In genomic region chr17:28009066-28009715, GRCm38 (mm10) we compare ENCODE assay signal across 11 mouse cellular contexts.
A peak's percentile ranks its signal among the peaks of the same experiment; 100 is the strongest.
DNase-seq lines count a peak whose midpoint lies in the region; ATAC-seq and TF ChIP-seq lines count a peak whose summit lies in the region.
"Had no signal": no experiment of that assay in that cellular context is flagged by ENCODE, and none has a peak within 500 bp of the region (broad histone marks: within the 10 kb centered on the region; RNA-seq: fewer than 3 reads in every experiment).

No protein-coding gene starts in this region.

- DNase-seq in heart, adult 2 months, result peak; percentile 38 to 53
- DNase-seq in heart, adult 9 months (ENCODE audit: low spot score in 2 of 2), result no peak
- no peak for DNase-seq in lung, postnatal 10 days
- DNase-seq in intestine, embryonic 14.5 days (ENCODE audit: low spot score), result no peak
- DNase-seq in ovary, postnatal 10 days (ENCODE audit: low spot score), result no peak
- no peak for DNase-seq in spleen, postnatal 14 days (ENCODE audit: low spot score in 2 of 2)
- DNase-seq: cerebellum, adult 8-10 months; right cerebral cortex, postnatal 4 days had no signal

- intact Hi-C loops in heart, adult 2 months (cut with DNase I), result loop anchor here (5.0 kb wide), 2 partner anchors 33 to 168 kb away; partner anchors contain the start of gene Zfp523

- H3K27me3 ChIP-seq in heart, adult 2 months (ENCODE audit: control insufficient read depth, insufficient read depth, low read length), result no peaks in the 10 kb centered on the region
- H3K27me3 ChIP-seq in lung, embryonic 16.5 days (ENCODE audit: control insufficient read depth, insufficient read depth, low read depth, low read length), result no peaks in the 10 kb centered on the region
- H3K27me3 ChIP-seq in intestine, embryonic 14.5 days (replicated peaks; ENCODE audit: control insufficient read depth, insufficient read depth, low read length), result no peaks in the 10 kb centered on the region
- no peaks in the 10 kb centered on the region for H3K27me3 ChIP-seq in neural tube, embryonic 13.5 days

- TF ChIP-seq CTCF in heart, adult 2 months (IDR thresholded peaks at IDR 0.05), result no peak

- H3K79me2 ChIP-seq in heart, adult 2 months (replicated peaks; ENCODE audit: control insufficient read depth, insufficient read depth, low read length), result peaks cover 9% of the 10 kb centered on the region; the same call in 1 of the 2 replicates

- peaks cover 51% of the 10 kb centered on the region for H3K4me1 ChIP-seq in heart, adult 2 months (ENCODE audit: control insufficient read depth, insufficient read depth, low read length)
- H3K4me1 ChIP-seq in lung, embryonic 16.5 days (replicated peaks; ENCODE audit: control insufficient read depth, insufficient read depth, low read length), result peaks cover 65% of the 10 kb centered on the region
- peaks cover 67% of the 10 kb centered on the region for H3K4me1 ChIP-seq in intestine, embryonic 14.5 days (replicated peaks; ENCODE audit: control insufficient read depth, insufficient read depth, low read length)
- H3K4me1 ChIP-seq in neural tube, embryonic 13.5 days (replicated peaks), result peaks cover 77% of the 10 kb centered on the region

- WGBS in heart, adult 2 months, result 23% methylated on average over 10 of the region's 10 CpGs
- 67% methylated on average over 10 of the region's 10 CpGs for WGBS in lung, embryonic 16.5 days
- 70% methylated on average over 10 of the region's 10 CpGs for WGBS in intestine, embryonic 14.5 days
- 69% methylated on average over 10 of the region's 10 CpGs for whole genome bisulfite sequencing in neural tube, embryonic 13.5 days

- no peaks in the 10 kb centered on the region for H3K9me3 ChIP-seq in lung, embryonic 16.5 days (ENCODE audit: control insufficient read depth, low read length)
- H3K9me3 ChIP-seq in intestine, embryonic 14.5 days (ENCODE audit: control insufficient read depth, low read length), result no peaks in the 10 kb centered on the region
- H3K9me3 ChIP-seq in neural tube, embryonic 13.5 days, result no peaks in the 10 kb centered on the region

- H3K4me3 ChIP-seq in heart, adult 2 months, result peak overlapping the region; percentile 58
- peak overlapping the region; percentile 31 for H3K4me3 ChIP-seq in lung, embryonic 16.5 days (ENCODE audit: low read length)
- H3K4me3 ChIP-seq in intestine, embryonic 14.5 days (ENCODE audit: low read depth, low read length), result peak overlapping the region; percentile 23
- peak overlapping the region; percentile 7; the same call in 1 of the 2 replicates for H3K4me3 ChIP-seq in neural tube, embryonic 13.5 days

- H3K36me3 ChIP-seq in heart, adult 2 months (ENCODE audit: control insufficient read depth, insufficient read depth, low read length), result peaks cover 14% of the 10 kb centered on the region
- H3K36me3 ChIP-seq in lung, embryonic 16.5 days (ENCODE audit: control insufficient read depth, insufficient read depth, low read length), result no peaks in the 10 kb centered on the region
- no peaks in the 10 kb centered on the region for H3K36me3 ChIP-seq in intestine, embryonic 14.5 days (ENCODE audit: control insufficient read depth, insufficient read depth, low read length)
- H3K36me3 ChIP-seq in neural tube, embryonic 13.5 days, result peaks cover 8% of the 10 kb centered on the region; the same call in 1 of the 2 replicates

- 0 out of 2 replicates have a peak, but pooled peaks have one; percentile 19 for TF ChIP-seq POLR2A in heart, adult 2 months (IDR thresholded peaks at IDR 0.05; ENCODE audit: insufficient read depth, low read depth, low read length)

- no peak for ATAC-seq in lung, embryonic 16.5 days (ENCODE audit: low read depth)
- no peak for ATAC-seq in intestine, embryonic 14.5 days (replicated peaks; ENCODE audit: low FRiP score, low TSS enrichment, low read depth)
- no peak for ATAC-seq in neural tube, embryonic 13.5 days (ENCODE audit: low read depth)
- ATAC-seq: forebrain, embryonic 16.5 days had no signal

- TF ChIP-seq EP300 in heart, adult 2 months (IDR thresholded peaks at IDR 0.05; ENCODE audit: insufficient read depth, low read depth, low read length), result 0 out of 2 replicates have a peak, but pooled peaks have one; percentile 18

- peak overlapping the region; percentile 89 for H3K9ac ChIP-seq in heart, adult 2 months (ENCODE audit: low read depth, low read length)
- H3K9ac ChIP-seq in lung, embryonic 16.5 days (ENCODE audit: low read length), result peak overlapping the region; percentile 67
- no peak overlapping the region; the same call in 1 of the 2 replicates for H3K9ac ChIP-seq in intestine, embryonic 14.5 days (ENCODE audit: low read length)
- peak overlapping the region; percentile 64; the same call in 1 of the 2 replicates for H3K9ac ChIP-seq in neural tube, embryonic 13.5 days

- H3K27ac ChIP-seq in heart, adult 2 months, result peak overlapping the region; percentile 98
- H3K27ac ChIP-seq in lung, embryonic 16.5 days (ENCODE audit: low read length), result peak overlapping the region; percentile 95
- H3K27ac ChIP-seq in intestine, embryonic 14.5 days (ENCODE audit: low read depth), result peak overlapping the region; percentile 94; the same call in 1 of the 2 replicates
- no peak overlapping the region for H3K27ac ChIP-seq in neural tube, embryonic 13.5 days (replicated peaks)

- H3K4me2 ChIP-seq in lung, embryonic 16.5 days (ENCODE audit: low read depth, low read length), result peak overlapping the region; percentile 57
- H3K4me2 ChIP-seq in intestine, embryonic 14.5 days (ENCODE audit: low read length), result peak overlapping the region; percentile 53
- peak overlapping the region; percentile 33 for H3K4me2 ChIP-seq in neural tube, embryonic 13.5 days

Comparison
In these comparisons a context has a peak if more than half of its experiments do, and no peak if none do; other contexts are left out.
1. DNase-seq: peak in heart, adult 2 months (2 of 2); none in heart, adult 9 months (0 of 2), lung, postnatal 10 days (single experiment), intestine, embryonic 14.5 days (single experiment), ovary, postnatal 10 days (single experiment) and spleen, postnatal 14 days (0 of 2).
2. H3K4me3 ChIP-seq: peak in every context shown above with its lines; median percentile 58 in heart, adult 2 months; 31 in lung, embryonic 16.5 days; 23 in intestine, embryonic 14.5 days; 7 in neural tube, embryonic 13.5 days.
3. Peak in every context shown above with its lines, with median percentiles within 50 percentile points of each other: H3K4me2 ChIP-seq.